Mouse (Mus musculus) ES-Bruce4 (cell line): ENCODE results near the gene Tnpo2.

Experiments used
- CTCF ChIP-seq: IDR thresholded peaks from one replicate; pipeline ENCODE4 v1.8.1; 2011; ENCODE audit warnings: low read depth, low read length
- EP300 ChIP-seq: IDR thresholded peaks from 2 replicates; pipeline ENCODE4 v1.6.1; 2011; ENCODE audit warnings: low read depth, low read length; ENCODE audit not compliant: insufficient read depth
- POLR2A ChIP-seq: IDR thresholded peaks from one replicate; pipeline ENCODE4 v1.8.1; 2011; ENCODE audit warnings: low read length; ENCODE audit not compliant: insufficient read depth

GRCm38 (mm10) chr8:85083108-85083813, 46.5 kb downstream of the Tnpo2 start, which contains the start of gene Man2b1:
- TF ChIP-seq POLR2A = peak; percentile 93
- TF ChIP-seq CTCF = no peak
- TF ChIP-seq EP300 = no peak
